Mouse (Mus musculus): ENCODE measurements around the gene Mphosph9.
A peak's percentile ranks its signal among the peaks of the same experiment; 100 is the strongest.
"Not testable (repeated sequence)": the region's sequence is repeated elsewhere in the genome, so short reads cannot be mapped to it uniquely, and the experiment has no call there.

Gene Mphosph9

GRCm38 (mm10) chr5:124342897-124343296 lies 15.1 kb upstream of the Mphosph9 start:
- no peak for DNase-seq (ENCODE audit: low spot score in 2 of 2)

- not testable (repeated sequence) for DNase-seq (ENCODE audit: low spot score in 2 of 2)
These were observed 14.1 kb upstream of the Mphosph9 start for GRCm38 (mm10) chr5:124341753-124342339.

GRCm38 (mm10) chr5:124338791-124339190 lies 11.0 kb upstream of the Mphosph9 start:
- DNase-seq (ENCODE audit: low spot score in 2 of 2), result no peak

- DNase-seq (ENCODE audit: low spot score in 2 of 2), result no peak
These were observed 10.1 kb upstream of the Mphosph9 start for GRCm38 (mm10) chr5:124337909-124338308.

GRCm38 (mm10) chr5:124337103-124337502 lies 9.3 kb upstream of the Mphosph9 start:
- no peak for DNase-seq (ENCODE audit: low spot score in 2 of 2)

- DNase-seq (ENCODE audit: low spot score in 2 of 2), result no peak
These were observed 6.6 kb upstream of the Mphosph9 start for GRCm38 (mm10) chr5:124334392-124334791.

- DNase-seq (ENCODE audit: low spot score in 2 of 2), result peak; percentile 40 to 67
These were observed 2.3 kb upstream of the Mphosph9 start for GRCm38 (mm10) chr5:124330086-124330485.

GRCm38 (mm10) chr5:124326829-124327228 lies 943 bp downstream of the Mphosph9 start:
- DNase-seq (ENCODE audit: low spot score in 2 of 2), result no peak

GRCm38 (mm10) chr5:124317648-124318047 lies 10.1 kb downstream of the Mphosph9 start:
- DNase-seq (ENCODE audit: low spot score in 2 of 2), result no peak

- DNase-seq (ENCODE audit: low spot score in 2 of 2), result no peak
These were observed 11.8 kb downstream of the Mphosph9 start for GRCm38 (mm10) chr5:124315941-124316340.

- DNase-seq (ENCODE audit: low spot score in 2 of 2), result no peak
These were observed 12.3 kb downstream of the Mphosph9 start for GRCm38 (mm10) chr5:124315498-124315897.

GRCm38 (mm10) chr5:124310091-124310490 lies 17.7 kb downstream of the Mphosph9 start:
- DNase-seq (ENCODE audit: low spot score in 2 of 2), result no peak

- no peak for DNase-seq (ENCODE audit: low spot score in 2 of 2)
These were observed 18.6 kb downstream of the Mphosph9 start for GRCm38 (mm10) chr5:124309155-124309554.

GRCm38 (mm10) chr5:124302853-124303252 lies 24.9 kb downstream of the Mphosph9 start:
- DNase-seq (ENCODE audit: low spot score in 2 of 2), result not testable (repeated sequence)

- DNase-seq (ENCODE audit: low spot score in 2 of 2), result no peak
These were observed 27.6 kb downstream of the Mphosph9 start for GRCm38 (mm10) chr5:124300132-124300531.

GRCm38 (mm10) chr5:124299307-124299706 lies 28.5 kb downstream of the Mphosph9 start:
- DNase-seq (ENCODE audit: low spot score in 2 of 2), result not testable (repeated sequence)

- no peak for DNase-seq (ENCODE audit: low spot score in 2 of 2)
These were observed 31.3 kb downstream of the Mphosph9 start for GRCm38 (mm10) chr5:124296475-124296874.

- no peak for DNase-seq (ENCODE audit: low spot score in 2 of 2)
These were observed 33.8 kb downstream of the Mphosph9 start for GRCm38 (mm10) chr5:124293967-124294366.

GRCm38 (mm10) chr5:124290216-124290615 lies 37.6 kb downstream of the Mphosph9 start:
- DNase-seq (ENCODE audit: low spot score in 2 of 2), result no peak

GRCm38 (mm10) chr5:124287616-124288247 lies 40.0 kb downstream of the Mphosph9 start:
- no peak for DNase-seq (ENCODE audit: low spot score in 2 of 2)

- DNase-seq (ENCODE audit: low spot score in 2 of 2), result no peak
These were observed 43.4 kb downstream of the Mphosph9 start for GRCm38 (mm10) chr5:124284330-124284729.

- no peak for DNase-seq (ENCODE audit: low spot score in 2 of 2)
These were observed 44.9 kb downstream of the Mphosph9 start for GRCm38 (mm10) chr5:124282854-124283253.

GRCm38 (mm10) chr5:124270226-124270625 lies 57.5 kb downstream of the Mphosph9 start:
- no peak for DNase-seq (ENCODE audit: low spot score in 2 of 2)

- no peak for DNase-seq (ENCODE audit: low spot score in 2 of 2)
These were observed 58.1 kb downstream of the Mphosph9 start for GRCm38 (mm10) chr5:124269661-124270060.

Measured in natural killer cell, adult 2 months (primary cell).